Mouse (Mus musculus) hematopoietic stem cell, adult 5-6 weeks (primary cell): ENCODE data around the gene Drc1. TPM values are rescaled to one million over a fixed set of nuclear protein-coding genes. Genes with fewer than 3 reads are reported as not detected.

Source experiments
- ATAC-seq, 2 experiments: fragments of 125-278 bp in 1 of 2; replicated peaks in 1 of 2; 2 replicates each; pipeline ENCODE4 v1.8.0; 2016 to 2017; ENCODE audit warnings: inconsistent platforms in 2 of 2, mild to moderate bottlenecking in 2 of 2, moderate number of reproducible peaks in 2 of 2, low read depth in 1 of 2, moderate TSS enrichment in 1 of 2; ENCODE audit not compliant: low FRiP score in 2 of 2, poor library complexity in 2 of 2, severe bottlenecking in 2 of 2, insufficient read depth in 1 of 2, low TSS enrichment in 1 of 2
- total RNA-seq: library from RNA; stranded (forward); fragments of 172-1452, 232-1000 nt; gene quantifications from 2 replicates; pipeline ENCODE4 v1.2.3, GENCODE M21; 2017

Gene Drc1
- total RNA-seq, 1 experiment from 2014 or later: not detected

GRCm38 (mm10) chr5:30382876-30383275 is 101.7 kb downstream of the Drc1 start:
- ATAC-seq: no peak

- no peak for ATAC-seq
Measured at GRCm38 (mm10) chr5:30387726-30388125, 106.5 kb downstream of the Drc1 start.

DNA sequence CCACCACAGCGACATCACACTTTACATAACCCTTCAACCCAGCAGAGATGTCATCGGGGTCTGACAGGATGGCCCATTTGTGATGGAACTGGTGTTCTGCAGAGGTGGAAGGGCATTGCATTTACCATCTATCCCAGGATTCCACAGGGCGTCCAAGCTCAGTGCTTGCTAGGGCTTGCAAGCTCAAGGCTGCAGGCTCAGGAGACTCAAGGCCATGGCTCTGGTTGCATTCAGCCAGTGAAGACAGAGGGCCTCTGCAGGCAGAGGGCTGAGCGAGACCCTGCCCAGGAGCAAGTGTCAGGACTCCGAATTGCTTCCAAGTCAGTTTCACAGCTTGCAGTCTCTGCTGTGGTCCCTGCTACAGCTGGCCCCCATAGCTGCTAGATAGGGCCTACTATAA is 108.6 kb downstream of the Drc1 start:
- ATAC-seq: no peak

DNA sequence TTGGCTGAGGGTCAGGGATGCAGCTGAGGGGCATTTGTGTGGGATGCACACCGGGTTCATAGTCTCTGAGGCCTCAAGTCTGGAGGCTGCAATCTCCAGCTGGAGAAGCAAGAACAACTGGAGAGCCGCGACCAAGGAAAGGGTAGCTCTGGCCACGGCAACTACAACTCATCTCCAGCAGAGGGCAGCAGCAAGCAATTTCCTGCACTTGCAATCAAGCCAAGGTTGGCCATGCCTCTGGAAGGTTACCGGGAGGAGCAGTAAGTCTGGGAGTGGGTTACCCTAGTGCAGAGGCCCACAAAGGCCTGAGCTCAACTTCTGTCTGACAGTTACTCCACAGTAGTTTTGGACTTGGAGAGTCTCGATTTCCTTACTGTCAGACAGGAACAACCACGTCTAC is 110.3 kb downstream of the Drc1 start:
- peak in 1 of 2 experiments; percentile 71; a peak in 1 of 4 replicates for ATAC-seq

DNA sequence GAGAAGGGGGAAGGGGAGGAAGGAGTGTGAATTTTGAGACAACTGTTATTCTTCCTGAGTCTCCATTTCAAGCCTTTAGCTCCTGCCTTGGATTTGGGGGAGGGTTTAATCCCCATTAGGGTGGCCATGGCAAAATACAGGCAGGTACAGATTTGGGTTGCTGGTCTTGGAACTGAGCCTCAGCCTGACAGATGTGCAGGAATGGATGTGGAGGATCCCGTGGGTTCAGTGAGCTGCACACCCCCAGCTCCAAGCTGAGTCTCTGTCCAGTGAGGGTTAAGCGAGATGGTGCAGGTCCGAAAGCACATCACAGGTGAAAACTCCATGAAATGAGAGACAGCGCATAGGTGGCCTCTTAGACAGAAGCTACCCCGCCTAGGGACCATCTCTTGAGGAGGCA is 119.3 kb downstream of the Drc1 start:
- ATAC-seq: no peak

- ATAC-seq: no peak
Measured at GRCm38 (mm10) chr5:30401165-30401564, 120.0 kb downstream of the Drc1 start.

GRCm38 (mm10) chr5:30406876-30407275 is 125.7 kb downstream of the Drc1 start:
- ATAC-seq: no peak

GRCm38 (mm10) chr5:30411524-30411923 is 130.3 kb downstream of the Drc1 start:
- no peak for ATAC-seq

DNA sequence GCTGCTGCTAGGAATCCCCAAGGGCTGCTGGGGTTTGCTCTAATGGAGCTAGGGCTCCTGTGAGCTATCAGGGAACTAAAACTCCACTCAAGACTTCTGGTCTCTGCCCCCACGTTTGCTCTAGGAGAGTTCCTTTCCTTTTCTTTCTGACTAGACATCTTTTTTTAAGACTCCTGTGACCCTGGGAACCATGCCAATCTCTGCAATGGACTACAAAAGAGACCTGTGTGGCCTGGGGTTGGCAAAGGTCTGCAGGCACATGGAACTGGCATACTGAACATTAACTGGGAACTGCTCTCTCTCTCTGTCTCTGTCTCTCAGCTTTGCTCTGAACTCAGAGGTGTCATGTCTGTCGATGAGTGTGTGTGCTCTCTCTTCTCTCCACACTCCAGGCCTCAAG is 134.2 kb downstream of the Drc1 start:
- ATAC-seq: no peak

DNA sequence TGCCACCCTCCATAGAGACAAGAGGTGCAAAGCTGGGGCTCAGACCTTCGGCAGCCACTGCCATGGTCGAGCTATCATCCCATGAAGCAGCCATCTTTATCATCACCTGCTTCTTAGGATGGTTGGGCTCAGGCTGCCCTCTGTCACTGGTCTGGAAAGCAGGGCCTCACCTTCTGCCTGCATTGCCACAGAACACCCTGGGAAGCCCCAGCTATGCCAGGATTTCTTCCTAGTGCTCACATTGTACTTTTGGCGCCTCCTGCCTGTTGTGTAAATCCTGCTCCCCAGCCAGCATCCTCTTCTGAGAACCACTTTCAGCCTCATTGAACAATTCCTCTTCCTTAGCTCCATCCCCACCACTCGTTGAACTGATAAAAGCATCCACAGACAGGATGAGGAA is 134.7 kb downstream of the Drc1 start:
- ATAC-seq: no peak

Other genes starting within 250 kb of the Drc1 start
- 139 and 165 TPM in 2 replicates for gene Tyms, start 207.8 kb upstream of the Drc1 start, total RNA-seq
- not detected in 2 replicates for gene Garem2, start 176.2 kb upstream of the Drc1 start, total RNA-seq
- not detected in 2 replicates for gene 3110082J24Rik, start 175.3 kb upstream of the Drc1 start, total RNA-seq
- gene Hadha, start 126.2 kb upstream of the Drc1 start, total RNA-seq: 123 and 139 TPM in 2 replicates
- gene Hadhb, start 126.1 kb upstream of the Drc1 start, total RNA-seq: 53.2 and 65.6 TPM in 2 replicates
- not detected in 2 replicates for gene Adgrf3, start 75.7 kb upstream of the Drc1 start, total RNA-seq
- 30.1 and 62.5 TPM in 2 replicates for gene Selenoi, start 48.8 kb upstream of the Drc1 start, total RNA-seq
- gene Otof, start 180.5 kb downstream of the Drc1 start, total RNA-seq: 0.06 TPM in 1 of 2 replicates, not detected in the other
- not detected in 2 replicates for gene 1700001C02Rik, start 184.7 kb downstream of the Drc1 start, total RNA-seq